Mouse (Mus musculus) hindlimb bud, embryonic 11.5 days (tissue): ENCODE measurements around the gene Cggbp1.
"Not testable (repeated sequence)": the region's sequence is repeated elsewhere in the genome, so short reads cannot be mapped to it uniquely, and the experiment has no call there.

Experiments
- DNase-seq: peaks from one replicate; pipeline ENCODE4 v3.0.0-alpha.2; 2012; ENCODE audit warnings: low read depth, low spot score; ENCODE audit errors: extremely low spot score

Gene Cggbp1

GRCm38 (mm10) chr16:64851563-64852362, at the start of gene Cggbp1, which contains the start of gene Zfp654:
Gene Cggbp1, plus strand, starts transcription at chr16:64851996.
Gene Zfp654, minus strand, starts transcription at chr16:64851652.
- DNase-seq, result peak; percentile 92

DNA sequence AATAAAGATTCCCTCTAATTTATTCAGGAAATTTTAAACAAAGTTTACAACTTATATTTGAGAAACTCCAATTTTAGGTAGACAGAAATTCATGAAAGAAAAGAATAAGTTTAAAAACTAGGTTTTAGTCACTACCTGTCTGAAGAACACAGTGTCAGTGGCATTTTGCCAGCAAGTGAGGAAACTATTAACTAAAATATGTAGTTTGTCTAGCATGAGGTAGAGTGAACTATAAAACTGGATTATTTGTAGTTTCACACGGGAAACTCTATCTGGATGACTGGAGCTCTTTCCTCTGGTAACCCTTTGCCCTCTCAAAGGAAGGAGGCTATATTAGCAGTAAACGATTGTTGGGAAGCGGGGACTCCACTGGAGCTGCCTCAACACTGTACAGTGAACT, 48.8 kb upstream of the Cggbp1 start:
- no peak for DNase-seq

DNA sequence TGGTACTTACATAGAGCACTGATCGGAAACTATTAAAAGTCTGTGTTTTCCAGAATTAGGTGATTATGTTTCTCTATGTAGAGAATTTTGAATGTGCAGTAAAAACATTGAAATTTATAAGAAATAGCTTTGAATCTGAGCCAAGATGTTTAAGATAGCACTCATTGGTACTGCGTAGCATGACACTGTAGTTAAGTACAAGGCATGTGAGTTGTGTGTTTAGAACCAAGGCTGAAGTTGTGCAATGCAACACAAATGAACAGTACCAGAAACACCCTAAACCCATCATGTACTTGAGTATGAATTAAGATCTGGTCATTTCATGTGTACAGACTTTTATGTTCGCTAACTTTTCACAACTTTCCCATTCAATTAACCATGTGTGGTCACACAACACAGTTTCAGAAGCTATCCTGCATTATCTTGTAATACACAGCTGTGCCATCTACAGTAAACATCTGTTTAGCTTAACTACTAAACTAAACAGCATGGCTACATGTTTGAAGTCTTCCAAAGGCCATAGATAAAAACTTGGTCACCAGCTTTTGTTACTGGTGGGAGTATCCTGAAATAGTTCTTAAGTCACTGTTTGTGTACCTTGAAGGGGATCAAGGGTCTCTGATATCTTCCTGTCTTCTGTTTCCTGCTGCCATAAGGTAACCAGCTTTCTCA, 34.6 kb upstream of the Cggbp1 start:
- DNase-seq, result no peak

GRCm38 (mm10) chr16:64823890-64824289, 27.9 kb upstream of the Cggbp1 start:
- no peak for DNase-seq

GRCm38 (mm10) chr16:64824474-64824873, 27.3 kb upstream of the Cggbp1 start:
- no peak for DNase-seq

DNA sequence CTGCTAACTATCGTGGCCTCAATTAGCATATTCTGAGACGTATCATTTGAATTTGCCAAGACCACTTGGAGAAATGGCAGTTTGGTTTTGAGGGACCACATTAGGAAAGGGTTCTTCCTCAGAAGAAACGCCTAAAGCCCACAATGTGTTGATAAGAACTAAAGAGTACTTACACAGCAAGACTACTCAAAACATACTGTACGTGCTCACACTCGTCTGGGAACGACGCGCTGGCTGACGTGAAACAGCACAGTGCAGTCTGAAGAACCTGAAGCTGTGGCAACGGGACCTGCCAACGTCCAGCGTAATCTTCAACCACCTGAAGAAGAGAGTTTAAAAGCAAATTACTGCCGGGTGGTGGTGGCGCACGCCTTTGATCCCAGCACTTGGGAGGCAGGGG, 21.5 kb upstream of the Cggbp1 start:
- no peak for DNase-seq

GRCm38 (mm10) chr16:64835996-64836545, 15.7 kb upstream of the Cggbp1 start:
- no peak for DNase-seq

GRCm38 (mm10) chr16:64836709-64837108, 15.1 kb upstream of the Cggbp1 start:
- no peak for DNase-seq

DNA sequence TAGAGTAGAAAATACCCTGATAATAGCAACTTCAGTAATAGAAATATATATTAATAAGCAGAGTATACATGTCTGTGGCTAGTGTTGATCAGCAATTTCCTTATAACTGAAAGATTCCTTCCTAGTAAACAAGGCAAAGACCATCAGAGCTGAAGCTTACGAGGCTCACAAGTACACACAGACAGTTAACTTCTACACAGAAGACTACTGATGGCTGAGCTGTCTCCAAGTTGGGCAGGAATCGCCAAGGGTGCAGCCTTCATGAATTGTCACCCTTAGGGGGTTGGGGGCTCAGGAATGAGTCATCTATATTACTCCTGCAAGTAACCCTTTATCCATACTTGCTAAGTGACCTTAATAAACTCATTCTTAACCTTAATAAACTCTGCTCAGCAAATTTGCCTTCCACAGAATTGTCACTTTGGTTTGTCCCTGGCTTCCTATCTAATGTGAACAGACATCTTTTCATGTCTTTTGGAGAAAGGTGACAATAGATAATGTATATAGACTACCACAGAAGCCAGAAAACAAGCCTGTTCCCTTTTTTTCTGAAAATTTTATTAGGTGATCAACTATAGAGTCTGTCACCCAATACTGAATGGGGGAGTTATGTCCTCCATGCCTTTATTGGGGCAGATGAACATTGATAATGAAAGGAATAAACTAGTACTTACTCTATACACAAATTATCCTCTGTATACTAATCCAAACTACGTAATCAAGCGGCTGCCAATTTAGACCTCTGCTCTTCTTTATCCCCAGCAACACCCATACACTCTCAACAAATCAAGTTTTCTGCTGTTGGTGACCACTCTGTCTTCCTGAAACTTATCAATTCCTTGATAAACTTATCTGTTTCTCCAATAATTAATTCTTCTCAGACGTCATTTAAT, 10.1 kb upstream of the Cggbp1 start:
- DNase-seq, result no peak

DNA sequence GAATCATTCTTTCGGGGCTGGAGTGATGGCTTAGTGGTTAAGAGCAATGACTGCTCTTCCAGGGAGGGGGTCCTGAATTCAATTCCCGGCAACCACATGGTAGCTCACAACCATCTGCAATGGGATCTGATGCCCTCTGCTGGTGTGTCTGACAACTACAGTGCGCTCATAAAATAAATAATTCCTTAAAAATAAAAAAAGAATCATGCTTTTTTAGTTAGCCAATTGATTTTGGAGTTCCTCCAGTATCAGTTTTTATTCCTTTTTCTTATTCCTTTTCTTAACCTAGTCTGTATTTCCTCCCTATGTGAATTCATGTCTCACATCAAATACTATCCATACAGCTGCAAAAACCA, 9.4 kb upstream of the Cggbp1 start:
- DNase-seq, result no peak

DNA sequence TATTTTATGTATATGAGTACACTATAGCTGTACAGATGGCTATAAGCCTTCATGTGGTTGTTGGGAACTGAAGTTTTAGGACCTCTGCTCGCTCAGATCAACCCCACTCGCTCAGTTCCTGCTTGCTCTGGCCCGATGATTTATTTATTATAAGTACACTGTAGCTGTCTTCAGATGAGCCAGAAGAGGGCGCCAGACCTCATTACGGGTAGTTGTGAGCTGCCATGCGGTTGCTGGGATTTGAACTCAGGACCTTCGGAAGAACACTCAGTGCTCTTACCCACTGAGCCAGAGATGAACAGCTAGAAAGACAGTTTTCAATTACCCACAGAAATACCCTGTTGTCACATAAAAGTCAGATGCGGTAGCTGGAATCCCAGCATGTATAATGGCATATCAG, 5.8 kb upstream of the Cggbp1 start:
- DNase-seq, result no peak

DNA sequence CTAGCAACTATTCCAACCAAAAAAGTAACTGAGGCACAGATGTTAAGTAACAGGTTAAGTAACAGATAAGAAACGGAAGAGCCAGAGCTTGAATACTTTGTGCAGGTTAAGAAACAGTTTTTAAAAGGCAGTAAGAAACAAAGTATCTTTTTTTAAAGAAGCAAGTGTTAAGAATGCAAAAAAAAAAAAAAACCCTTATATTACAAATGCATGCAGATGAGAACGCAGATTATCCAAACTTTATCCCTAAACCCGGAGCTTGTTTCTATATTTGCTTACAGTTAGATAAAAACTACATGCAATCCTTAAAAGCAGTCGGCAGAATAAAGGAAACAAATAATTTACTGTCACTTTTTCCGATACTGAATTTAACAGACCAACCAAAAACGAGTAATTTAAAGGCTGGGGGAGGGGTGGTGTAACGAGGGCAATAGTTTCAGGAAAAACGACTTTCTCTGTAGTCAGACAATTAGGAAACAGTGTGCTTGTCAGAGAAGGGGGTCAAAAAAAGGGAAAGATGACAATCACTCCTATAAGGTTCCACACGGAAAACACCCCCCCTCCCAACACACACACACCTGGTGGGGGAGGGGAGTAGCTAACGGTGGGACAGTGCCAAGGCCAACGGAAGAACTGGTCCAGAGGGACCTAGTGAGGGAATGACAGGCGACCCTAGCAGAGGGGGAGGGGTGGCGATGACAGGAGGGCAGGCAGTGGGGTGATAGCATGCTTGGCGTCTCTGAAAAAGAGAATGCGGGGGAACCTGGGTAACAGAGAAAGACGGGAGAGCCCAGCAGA, 1.3 kb upstream of the Cggbp1 start:
- DNase-seq, result no peak

DNA sequence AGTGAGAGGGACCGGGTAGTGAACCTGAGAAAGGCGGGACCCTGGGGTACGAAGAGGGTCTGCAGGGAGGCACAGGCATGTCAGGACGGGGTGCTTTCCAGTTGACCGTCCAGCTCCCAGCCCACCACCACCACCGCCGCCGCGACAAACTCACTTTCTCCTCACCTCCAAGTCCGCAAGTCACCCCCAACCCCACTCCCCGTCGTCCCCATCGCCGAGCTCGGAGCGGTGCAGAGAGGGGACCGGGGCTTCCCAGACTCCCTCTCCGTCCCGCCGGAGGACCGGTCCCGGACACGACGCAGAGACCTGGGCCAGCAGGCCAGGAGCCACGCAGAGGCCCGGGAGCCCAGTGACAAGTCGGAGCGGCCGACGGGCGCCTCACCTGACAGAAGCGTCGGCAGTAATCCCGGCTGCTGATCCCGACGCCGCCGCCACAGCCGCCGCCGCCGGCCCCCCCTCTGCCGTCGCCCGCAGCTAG, 672 bp upstream of the Cggbp1 start:
- no peak for DNase-seq

DNA sequence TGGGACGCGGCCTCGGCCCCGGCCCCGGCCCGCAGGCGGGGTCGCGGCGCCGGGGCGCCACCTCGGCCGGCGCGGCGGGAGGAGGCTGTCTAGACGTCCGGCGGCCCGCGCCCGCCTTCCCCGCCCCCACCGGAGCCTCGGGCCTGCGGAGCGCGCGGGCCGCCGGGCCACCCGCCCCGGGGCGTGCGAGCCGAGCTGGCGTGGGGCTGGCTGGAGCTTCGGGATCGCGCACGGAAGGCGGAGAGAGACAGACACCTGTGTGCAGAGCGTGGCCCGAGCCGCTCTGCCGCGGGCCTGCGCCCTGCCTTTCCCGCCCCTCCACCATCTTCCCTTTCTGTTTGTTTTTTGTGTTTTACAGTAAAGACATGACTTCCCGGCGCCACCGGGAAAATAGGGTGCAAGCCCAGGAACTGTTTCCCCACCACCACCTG, 660 bp downstream of the Cggbp1 start:
- DNase-seq, result no peak

DNA sequence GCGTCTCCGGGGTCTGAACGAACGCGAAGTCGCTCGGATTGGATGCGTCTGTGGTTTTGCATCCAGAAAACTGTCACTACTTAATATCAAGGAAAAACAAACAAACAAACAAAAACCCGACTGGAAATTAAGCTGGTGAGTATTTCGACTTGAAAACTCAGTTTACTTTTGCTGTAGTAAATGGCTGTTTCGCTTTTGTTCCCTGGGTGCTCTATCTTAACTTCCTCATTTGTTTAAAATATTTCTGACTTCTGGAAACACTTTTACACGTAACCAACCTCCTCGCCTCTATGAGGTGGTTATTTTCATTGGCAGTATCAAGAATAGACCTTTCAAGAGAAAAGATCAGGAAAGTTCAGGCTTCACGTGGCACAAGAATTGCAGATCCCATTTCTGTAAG, 1.1 kb downstream of the Cggbp1 start:
- DNase-seq, result no peak

DNA sequence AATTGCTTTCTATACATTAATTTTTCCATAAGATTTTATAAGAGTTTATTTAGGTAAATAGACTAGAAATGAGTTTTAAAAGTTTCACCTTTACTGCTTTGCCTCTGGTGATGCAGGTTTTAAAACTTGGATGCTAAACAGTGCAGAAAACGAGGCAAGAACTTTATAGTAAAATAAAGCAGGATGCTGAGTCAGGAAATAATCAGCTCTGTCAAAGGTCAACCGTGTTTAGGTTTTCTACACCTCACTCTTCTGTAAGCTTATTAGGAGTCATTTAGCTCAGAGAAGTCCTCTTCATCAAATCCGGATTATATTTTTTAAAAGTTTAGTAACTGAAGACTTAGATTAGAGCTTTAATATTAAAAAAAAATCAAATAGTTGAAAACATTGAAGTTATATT, 5.2 kb downstream of the Cggbp1 start:
- DNase-seq, result no peak

DNA sequence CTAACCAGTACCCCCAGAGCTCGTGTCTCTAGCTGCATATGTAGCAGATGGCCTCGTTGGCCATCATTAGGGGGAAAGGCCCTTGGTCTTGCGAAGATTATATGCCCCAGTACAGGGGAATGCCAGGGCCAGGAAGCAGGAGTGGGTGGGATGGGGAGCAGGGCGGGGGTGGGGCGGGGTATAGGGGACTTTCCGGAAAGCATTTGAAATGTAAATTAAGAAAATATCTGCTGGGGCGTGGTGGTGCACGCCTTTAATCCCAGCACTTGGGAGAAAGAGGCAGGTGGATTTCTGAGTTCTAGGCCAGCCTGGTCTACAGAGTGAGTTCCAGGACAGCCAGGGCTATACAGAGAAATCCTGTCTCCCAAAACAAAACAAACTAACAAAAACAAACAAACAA, 14.0 kb downstream of the Cggbp1 start:
- DNase-seq, result not testable (repeated sequence)

- DNase-seq, result no peak
These were observed 16.8 kb downstream of the Cggbp1 start for GRCm38 (mm10) chr16:64868613-64869012.

DNA sequence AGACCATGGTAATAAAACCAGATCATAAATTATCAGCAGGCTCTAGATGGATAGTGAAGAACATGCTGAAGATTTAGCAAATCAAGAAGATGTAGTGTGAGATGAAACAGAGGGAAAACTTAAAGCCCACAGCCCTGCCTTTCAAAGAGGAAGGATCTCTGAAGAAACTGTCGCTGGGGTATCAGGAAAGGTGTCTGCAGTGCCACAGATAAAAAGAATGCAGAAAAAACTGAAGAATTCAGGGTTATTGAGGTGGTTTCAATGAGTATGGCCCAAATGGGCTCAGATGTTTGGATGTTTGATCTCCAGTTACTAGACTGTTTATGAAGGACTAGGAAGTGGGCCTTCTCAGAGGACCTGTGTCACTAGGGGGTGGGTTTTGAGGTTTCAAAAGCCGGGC, 17.8 kb downstream of the Cggbp1 start:
- DNase-seq, result no peak

DNA sequence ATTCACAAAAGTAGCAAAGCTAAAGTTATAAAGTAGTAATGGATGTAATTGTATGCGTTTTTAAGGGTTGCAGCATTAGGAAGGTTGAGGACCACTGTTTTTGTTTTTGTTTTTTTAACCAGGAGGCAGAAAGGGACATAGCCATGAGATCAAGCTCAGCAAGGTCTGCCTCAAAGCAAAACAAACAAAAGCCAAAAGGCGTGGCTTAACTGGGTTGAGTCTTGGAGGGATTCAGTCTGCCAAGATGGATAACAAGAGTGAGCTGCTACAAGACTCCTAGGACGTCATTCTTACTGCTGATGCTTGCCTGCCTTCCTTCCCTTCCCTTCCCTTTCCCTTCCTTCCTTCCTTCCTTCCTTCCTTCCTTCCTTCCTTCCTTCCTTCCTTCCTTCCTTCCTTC, 20.5 kb downstream of the Cggbp1 start:
- DNase-seq, result no peak
